Mouse (Mus musculus) heart, adult 9 months (tissue): Measurements from ENCODE around the gene Ube2ql1.
A peak's percentile ranks its signal among the peaks of the same experiment; 100 is the strongest.

Source experiments
- DNase-seq, 2 experiments: peaks; one replicate each; pipeline ENCODE4 v3.0.0; 2022; ENCODE audit warnings: low spot score in 2 of 2

Gene Ube2ql1

GRCm38 (mm10) chr13:69708236-69708635, 31.5 kb downstream of the Ube2ql1 start:
- DNase-seq, result no peak

GRCm38 (mm10) chr13:69707496-69707895, 32.2 kb downstream of the Ube2ql1 start:
- DNase-seq, result no peak

- no peak for DNase-seq
These were observed 32.8 kb downstream of the Ube2ql1 start for GRCm38 (mm10) chr13:69706919-69707318.

- no peak for DNase-seq
These were observed 36.2 kb downstream of the Ube2ql1 start for GRCm38 (mm10) chr13:69703505-69703904.

- no peak for DNase-seq
These were observed 38.3 kb downstream of the Ube2ql1 start for GRCm38 (mm10) chr13:69701397-69701796.

- DNase-seq, result no peak
These were observed 38.9 kb downstream of the Ube2ql1 start for GRCm38 (mm10) chr13:69700827-69701226.

- peak in 1 of 2 experiments; percentile 39 for DNase-seq
These were observed 43.2 kb downstream of the Ube2ql1 start for GRCm38 (mm10) chr13:69696333-69696991.

- DNase-seq, result peak in 1 of 2 experiments; percentile 1
These were observed 48.6 kb downstream of the Ube2ql1 start for GRCm38 (mm10) chr13:69691074-69691473.

GRCm38 (mm10) chr13:69687023-69687422, 52.7 kb downstream of the Ube2ql1 start:
- no peak for DNase-seq

- DNase-seq, result no peak
These were observed 54.3 kb downstream of the Ube2ql1 start for GRCm38 (mm10) chr13:69685406-69685818.

- DNase-seq, result no peak
These were observed 65.6 kb downstream of the Ube2ql1 start for GRCm38 (mm10) chr13:69673921-69674618.

- no peak for DNase-seq
These were observed 66.3 kb downstream of the Ube2ql1 start for GRCm38 (mm10) chr13:69673197-69673920.

- no peak for DNase-seq
These were observed 67.1 kb downstream of the Ube2ql1 start for GRCm38 (mm10) chr13:69672565-69672964.

- DNase-seq, result no peak
These were observed 67.6 kb downstream of the Ube2ql1 start for GRCm38 (mm10) chr13:69672121-69672520.

GRCm38 (mm10) chr13:69654508-69654907, 85.2 kb downstream of the Ube2ql1 start:
- DNase-seq, result no peak
